Mouse (Mus musculus): Measurements from ENCODE around the gene Dcdc2c. TPM values are rescaled to one million over a fixed set of nuclear protein-coding genes. Genes with fewer than 3 reads are reported as not detected.

Dcdc2c gene
- not detected for polyA plus RNA-seq (2014; fragmentation: Illumina TruSeq; extraction: RNeasy Lipid Tissue Mini Kit (QIAGEN cat#74804); ENCODE audit: low read depth, low replicate concordance)

GRCm38 (mm10) chr12:28552299-28552698 lies at the start of gene Dcdc2c:
Gene Dcdc2c, minus strand, starts transcription at chr12:28552399.

GRCm38 (mm10) chr12:28582423-28582822 lies 30.2 kb upstream of the Dcdc2c start, which contains the start of gene Allc:
Gene Allc, minus strand, starts transcription at chr12:28582523.

Other genes with a start within 250 kb of the Dcdc2c start
- gene Allc, start 30.1 kb upstream of the Dcdc2c start, polyA plus RNA-seq (2014; fragmentation: Illumina TruSeq; extraction: RNeasy Lipid Tissue Mini Kit (QIAGEN cat#74804); ENCODE audit: low read depth, low replicate concordance) = not detected
- 13.3 TPM for gene Colec11, start 71.0 kb upstream of the Dcdc2c start, polyA plus RNA-seq (2014; fragmentation: Illumina TruSeq; extraction: RNeasy Lipid Tissue Mini Kit (QIAGEN cat#74804); ENCODE audit: low read depth, low replicate concordance)
- 275 TPM for gene Rps7, start 83.6 kb upstream of the Dcdc2c start, polyA plus RNA-seq (2014; fragmentation: Illumina TruSeq; extraction: RNeasy Lipid Tissue Mini Kit (QIAGEN cat#74804); ENCODE audit: low read depth, low replicate concordance)
- gene Rnaseh1, start 97.2 kb upstream of the Dcdc2c start, polyA plus RNA-seq (2014; fragmentation: Illumina TruSeq; extraction: RNeasy Lipid Tissue Mini Kit (QIAGEN cat#74804); ENCODE audit: low read depth, low replicate concordance) = 1.5 TPM
- gene Adi1, start 122.8 kb upstream of the Dcdc2c start, polyA plus RNA-seq (2014; fragmentation: Illumina TruSeq; extraction: RNeasy Lipid Tissue Mini Kit (QIAGEN cat#74804); ENCODE audit: low read depth, low replicate concordance) = 363 TPM
- 7.5 TPM for gene Trappc12, start 198.1 kb upstream of the Dcdc2c start, polyA plus RNA-seq (2014; fragmentation: Illumina TruSeq; extraction: RNeasy Lipid Tissue Mini Kit (QIAGEN cat#74804); ENCODE audit: low read depth, low replicate concordance)
- 2.0 TPM for gene Eipr1, start 199.4 kb upstream of the Dcdc2c start, polyA plus RNA-seq (2014; fragmentation: Illumina TruSeq; extraction: RNeasy Lipid Tissue Mini Kit (QIAGEN cat#74804); ENCODE audit: low read depth, low replicate concordance)